Mouse (Mus musculus): ENCODE measurements at regions not wholly inside any gene's neighbourhood (a gene's known extent, or its start where the extent isn't known, plus 50 kb on each side); places are given as distances from the start of the nearest gene placed in this dataset.

- TF ChIP-seq CTCF (IDR thresholded peaks at IDR 0.05; ENCODE audit: low read depth) (no peak), EP300 (IDR thresholded peaks at IDR 0.05; ENCODE audit: low read depth) (no peak)
These were observed 892.9 kb downstream of the Robo1 start for GRCm38 (mm10) chr16:73200991-73201390.

Data from liver, embryonic 14.5 days (tissue).